Mouse (Mus musculus) embryonic facial prominence, embryonic 10.5 days (tissue): ENCODE results near the gene Npff. TPM values are rescaled to one million over a fixed set of nuclear protein-coding genes. Genes with fewer than 3 reads are reported as not detected.

Source experiments
- DNase-seq: peaks from one replicate; pipeline ENCODE4 v3.0.0-alpha.2; 2017; ENCODE audit warnings: low spot score
- H3K27ac ChIP-seq: fragments of 300-500 bp; sonication (generic); replicated peaks from 2 replicates; pipeline ENCODE4 v1.5.1; 2016; ENCODE audit warnings: mild to moderate bottlenecking
- H3K27me3 ChIP-seq: fragments of 300-500 bp; sonication (generic); replicated peaks from 2 replicates; pipeline ENCODE4 v1.6.1; 2016; ENCODE audit warnings: low read depth, mild to moderate bottlenecking; ENCODE audit not compliant: poor library complexity, severe bottlenecking
- H3K36me3 ChIP-seq: fragments of 300-500 bp; sonication (generic); replicated peaks from 2 replicates; pipeline ENCODE4 v1.6.1; 2016; ENCODE audit warnings: mild to moderate bottlenecking, moderate library complexity
- H3K4me1 ChIP-seq: fragments of 300-500 bp; sonication (generic); 2 replicates; pipeline ENCODE4 v1.6.1; 2016
- H3K4me3 ChIP-seq: fragments of 300-500 bp; sonication (generic); 2 replicates; pipeline ENCODE4 v1.5.1; 2016; ENCODE audit warnings: mild to moderate bottlenecking, moderate library complexity
- H3K9me3 ChIP-seq: fragments of 300-500 bp; sonication (generic); 2 replicates; pipeline ENCODE4 v1.6.1; 2016; ENCODE audit warnings: mild to moderate bottlenecking
- WGBS: fragments of 180-500 bp; shearing (Covaris S2); methylation state at CpG from one replicate; pipeline ENCODE4 v1.1.7; 2016; 5-methylcytosine and 5-hydroxymethylcytosine counted together
- polyA plus RNA-seq: library from polyadenylated mRNA; unstranded; fragments of >200 nt; fragmentation: Nextera tagmentation; extraction: Ambion mirVana; gene quantifications from 2 replicates; pipeline ENCODE4 v1.2.1, GENCODE M21; 2016

The Npff gene
- polyA plus RNA-seq, 1 experiment from 2014 or later: 2.8 TPM

GRCm38 (mm10) chr15:102517976-102518858 is 6.5 kb downstream of the Npff start, which contains the start of gene Tarbp2:
TSS of gene Tarbp2 (plus strand) at chr15:102518192.
- peaks cover 33% of the 10 kb centered on the region for H3K36me3 ChIP-seq
- peak; percentile 100 for DNase-seq
- H3K4me1 ChIP-seq: peaks cover 42% of the 10 kb centered on the region
- no peaks in the 10 kb centered on the region for H3K27me3 ChIP-seq
- peak within 1 kb of the TSS; percentile 84 for H3K4me3 ChIP-seq
- no peaks in the 10 kb centered on the region for H3K9me3 ChIP-seq
- WGBS: under 1% methylated on average over 60 of the region's 60 CpGs
- peak within 1 kb of the TSS; percentile 99 for H3K27ac ChIP-seq

- H3K27me3 ChIP-seq: no peaks in the 10 kb centered on the region
- H3K4me1 ChIP-seq: peaks cover 48% of the 10 kb centered on the region
- peak overlapping the region; percentile 84 for H3K4me3 ChIP-seq
- under 1% methylated on average over 10 of the region's 10 CpGs for WGBS
- DNase-seq: no peak
- H3K27ac ChIP-seq: peak overlapping the region; percentile 99
- H3K9me3 ChIP-seq: no peaks in the 10 kb centered on the region
- H3K36me3 ChIP-seq: peaks cover 28% of the 10 kb centered on the region
These were observed 7.1 kb downstream of the Npff start for GRCm38 (mm10) chr15:102517631-102517975.

GRCm38 (mm10) chr15:102516728-102517404 is 7.9 kb downstream of the Npff start, which contains the start of gene Map3k12:
TSS of gene Map3k12 (minus strand) at chr15:102517064.
- peaks cover 55% of the 10 kb centered on the region for H3K4me1 ChIP-seq
- peaks cover 20% of the 10 kb centered on the region for H3K36me3 ChIP-seq
- H3K4me3 ChIP-seq: peak within 1 kb of the TSS; percentile 84
- under 1% methylated on average over 43 of the region's 43 CpGs for WGBS
- H3K9me3 ChIP-seq: no peaks in the 10 kb centered on the region
- H3K27ac ChIP-seq: peak within 1 kb of the TSS; percentile 99
- DNase-seq: peak; percentile 87
- no peaks in the 10 kb centered on the region for H3K27me3 ChIP-seq

GRCm38 (mm10) chr15:102516293-102516692 is 8.4 kb downstream of the Npff start:
- peaks cover 61% of the 10 kb centered on the region for H3K4me1 ChIP-seq
- no peaks in the 10 kb centered on the region for H3K27me3 ChIP-seq
- peaks cover 15% of the 10 kb centered on the region for H3K36me3 ChIP-seq
- peak; percentile 66 for DNase-seq
- H3K27ac ChIP-seq: peak overlapping the region; percentile 99
- H3K9me3 ChIP-seq: no peaks in the 10 kb centered on the region
- under 1% methylated on average over 12 of the region's 12 CpGs for WGBS
- H3K4me3 ChIP-seq: peak overlapping the region; percentile 84

GRCm38 (mm10) chr15:102515791-102516190 is 9.0 kb downstream of the Npff start:
- Histone ChIP-seq H3K4me1 (peaks cover 64% of the 10 kb centered on the region), H3K9me3 (no peaks in the 10 kb centered on the region), H3K4me3 (peak overlapping the region; percentile 84), H3K36me3 (peaks cover 9% of the 10 kb centered on the region), H3K27me3 (no peaks in the 10 kb centered on the region), H3K27ac (peak overlapping the region; percentile 99)
- WGBS: 50% methylated on average over 4 of the region's 4 CpGs
- no peak for DNase-seq

GRCm38 (mm10) chr15:102515261-102515660 is 9.5 kb downstream of the Npff start:
- no peak for DNase-seq
- Histone ChIP-seq H3K27me3 (no peaks in the 10 kb centered on the region), H3K9me3 (no peaks in the 10 kb centered on the region)

GRCm38 (mm10) chr15:102513004-102513403 is 11.7 kb downstream of the Npff start:
- H3K9me3 ChIP-seq: no peaks in the 10 kb centered on the region
- H3K27ac ChIP-seq: no peak overlapping the region; the same call in 1 of the 2 replicates
- no peak overlapping the region for H3K4me3 ChIP-seq
- no peaks in the 10 kb centered on the region for H3K27me3 ChIP-seq
- no peak for DNase-seq
- peaks cover 62% of the 10 kb centered on the region for H3K4me1 ChIP-seq
- peaks cover 9% of the 10 kb centered on the region for H3K36me3 ChIP-seq
- WGBS: 82% methylated on average over 3 of the region's 3 CpGs

More at GRCm38 (mm10) chr15:102515261-102515660, 9.5 kb downstream of the Npff start:
- Histone ChIP-seq H3K4me1 (peaks cover 65% of the 10 kb centered on the region), H3K27ac (no peak overlapping the region), H3K4me3 (peak overlapping the region; percentile 84), H3K36me3 (peaks cover 4% of the 10 kb centered on the region)
- 93% methylated on average over 2 of the region's 2 CpGs for WGBS

GRCm38 (mm10) chr15:102512471-102512870 is 12.3 kb downstream of the Npff start:
- Histone ChIP-seq H3K27ac (peak overlapping the region; percentile 88), H3K36me3 (peaks cover 14% of the 10 kb centered on the region), H3K4me3 (peak overlapping the region; percentile 73; the same call in 1 of the 2 replicates), H3K9me3 (no peaks in the 10 kb centered on the region), H3K4me1 (peaks cover 62% of the 10 kb centered on the region), H3K27me3 (no peaks in the 10 kb centered on the region)
- DNase-seq: no peak

- Histone ChIP-seq H3K27ac (peak overlapping the region; percentile 88), H3K36me3 (peaks cover 17% of the 10 kb centered on the region), H3K9me3 (no peaks in the 10 kb centered on the region), H3K4me1 (peaks cover 57% of the 10 kb centered on the region), H3K27me3 (no peaks in the 10 kb centered on the region), H3K4me3 (peak overlapping the region; percentile 73)
- WGBS: 24% methylated on average over 5 of the region's 5 CpGs
- DNase-seq: no peak
These were observed 12.7 kb downstream of the Npff start for GRCm38 (mm10) chr15:102512010-102512409.

- Histone ChIP-seq H3K27ac (peak overlapping the region; percentile 88), H3K4me1 (peaks cover 52% of the 10 kb centered on the region), H3K4me3 (peak overlapping the region; percentile 73), H3K27me3 (no peaks in the 10 kb centered on the region), H3K36me3 (peaks cover 22% of the 10 kb centered on the region), H3K9me3 (no peaks in the 10 kb centered on the region)
- DNase-seq: peak; percentile 69
- WGBS: 3% methylated on average over 6 of the region's 6 CpGs
These were observed 13.4 kb downstream of the Npff start for GRCm38 (mm10) chr15:102511285-102511833.

GRCm38 (mm10) chr15:102510590-102511284 is 14.0 kb downstream of the Npff start:
- DNase-seq: peak; percentile 99
- 4% methylated on average over 34 of the region's 34 CpGs for WGBS
- no peaks in the 10 kb centered on the region for H3K9me3 ChIP-seq
- H3K36me3 ChIP-seq: peaks cover 28% of the 10 kb centered on the region
- H3K27me3 ChIP-seq: no peaks in the 10 kb centered on the region
- peak overlapping the region; percentile 73 for H3K4me3 ChIP-seq
- H3K27ac ChIP-seq: peak overlapping the region; percentile 88
- H3K4me1 ChIP-seq: peaks cover 49% of the 10 kb centered on the region

GRCm38 (mm10) chr15:102510110-102510509 is 14.6 kb downstream of the Npff start:
- Histone ChIP-seq H3K4me1 (peaks cover 44% of the 10 kb centered on the region), H3K9me3 (no peaks in the 10 kb centered on the region), H3K27me3 (no peaks in the 10 kb centered on the region), H3K27ac (peak overlapping the region; percentile 88), H3K4me3 (peak overlapping the region; percentile 73), H3K36me3 (peaks cover 34% of the 10 kb centered on the region)
- no peak for DNase-seq
- 6% methylated on average over 9 of the region's 9 CpGs for WGBS
